Mouse (Mus musculus): ENCODE results near the gene Jade2. TPM values are rescaled to one million over a fixed set of nuclear protein-coding genes. Genes with fewer than 3 reads are reported as not detected.

The Jade2 gene
- polyA plus RNA-seq, 1 experiment from 2014 or later = 0.07 TPM

GRCm38 (mm10) chr11:51768296-51768695, 89.2 kb downstream of the Jade2 start:
- Histone ChIP-seq H3K9ac (ENCODE audit: low read length) (peak overlapping the region; percentile 22; the same call in 1 of the 2 replicates), H3K4me2 (ENCODE audit: low read depth) (no peak overlapping the region), H3K27ac (ENCODE audit: low read depth, low read length) (no peak overlapping the region), H3K4me1 (ENCODE audit: control insufficient read depth, insufficient read depth, low read length) (peaks cover 6% of the 10 kb centered on the region), H3K9me3 (ENCODE audit: control insufficient read depth, low read length) (no peaks in the 10 kb centered on the region), H3K4me3 (ENCODE audit: low read depth, low read length) (no peak overlapping the region), H3K36me3 (ENCODE audit: control insufficient read depth, insufficient read depth, low read length) (no peaks in the 10 kb centered on the region), H3K27me3 (ENCODE audit: control insufficient read depth, insufficient read depth, low read length) (no peaks in the 10 kb centered on the region)
- no peak for DNase-seq (ENCODE audit: low spot score)
- 84% methylated on average over 5 of the region's 5 CpGs for WGBS
- ATAC-seq (ENCODE audit: insufficient read depth, low FRiP score, low TSS enrichment) = no peak

- Histone ChIP-seq H3K4me1 (ENCODE audit: control insufficient read depth, insufficient read depth, low read length) (peaks cover 6% of the 10 kb centered on the region), H3K27me3 (ENCODE audit: control insufficient read depth, insufficient read depth, low read length) (no peaks in the 10 kb centered on the region), H3K9ac (ENCODE audit: low read length) (no peak overlapping the region), H3K4me3 (ENCODE audit: low read depth, low read length) (no peak overlapping the region), H3K4me2 (ENCODE audit: low read depth) (no peak overlapping the region), H3K9me3 (ENCODE audit: control insufficient read depth, low read length) (no peaks in the 10 kb centered on the region), H3K27ac (ENCODE audit: low read depth, low read length) (no peak overlapping the region), H3K36me3 (ENCODE audit: control insufficient read depth, insufficient read depth, low read length) (no peaks in the 10 kb centered on the region)
- DNase-seq (ENCODE audit: low spot score) = no peak
- ATAC-seq (ENCODE audit: insufficient read depth, low FRiP score, low TSS enrichment) = no peak
- 84% methylated on average over 8 of the region's 8 CpGs for WGBS
Measured at GRCm38 (mm10) chr11:51767579-51768220, 89.8 kb downstream of the Jade2 start.

GRCm38 (mm10) chr11:51764816-51765215, 92.6 kb downstream of the Jade2 start:
- H3K36me3 ChIP-seq (ENCODE audit: control insufficient read depth, insufficient read depth, low read length) = no peaks in the 10 kb centered on the region
- no peaks in the 10 kb centered on the region for H3K27me3 ChIP-seq (ENCODE audit: control insufficient read depth, insufficient read depth, low read length)
- peaks cover 6% of the 10 kb centered on the region for H3K4me1 ChIP-seq (ENCODE audit: control insufficient read depth, insufficient read depth, low read length)
- DNase-seq (ENCODE audit: low spot score) (no peak), ATAC-seq (ENCODE audit: insufficient read depth, low FRiP score, low TSS enrichment) (no peak)
- H3K9me3 ChIP-seq (ENCODE audit: control insufficient read depth, low read length) = no peaks in the 10 kb centered on the region
- H3K27ac ChIP-seq (ENCODE audit: low read depth, low read length) = no peak overlapping the region
- no peak overlapping the region for H3K4me3 ChIP-seq (ENCODE audit: low read depth, low read length)
- WGBS = 92% methylated on average over 4 of the region's 4 CpGs
- H3K4me2 ChIP-seq (ENCODE audit: low read depth) = peak overlapping the region; percentile 92; the same call in 1 of the 2 replicates
- H3K9ac ChIP-seq (ENCODE audit: low read length) = no peak overlapping the region

- ATAC-seq (ENCODE audit: insufficient read depth, low FRiP score, low TSS enrichment) (no peak), DNase-seq (ENCODE audit: low spot score) (no peak)
- H3K36me3 ChIP-seq (ENCODE audit: control insufficient read depth, insufficient read depth, low read length) = no peaks in the 10 kb centered on the region
- no peak overlapping the region for H3K27ac ChIP-seq (ENCODE audit: low read depth, low read length)
- H3K9ac ChIP-seq (ENCODE audit: low read length) = peak overlapping the region; percentile 91
- H3K4me3 ChIP-seq (ENCODE audit: low read depth, low read length) = peak overlapping the region; percentile 91
- peak overlapping the region; percentile 92 for H3K4me2 ChIP-seq (ENCODE audit: low read depth)
- 10% methylated on average over 13 of the region's 13 CpGs for WGBS
- peaks cover 6% of the 10 kb centered on the region for H3K4me1 ChIP-seq (ENCODE audit: control insufficient read depth, insufficient read depth, low read length)
- no peaks in the 10 kb centered on the region for H3K27me3 ChIP-seq (ENCODE audit: control insufficient read depth, insufficient read depth, low read length)
- H3K9me3 ChIP-seq (ENCODE audit: control insufficient read depth, low read length) = no peaks in the 10 kb centered on the region
Measured at GRCm38 (mm10) chr11:51763955-51764354, 93.5 kb downstream of the Jade2 start.

Other genes starting within 250 kb of the Jade2 start
- 155 and 168 TPM in 2 replicates for gene Nhp2, start 237.9 kb downstream of the Jade2 start, polyA plus RNA-seq (2014; fragmentation: Nextera tagmentation; extraction: Ambion mirVana)
- gene Rmnd5b, start 221.8 kb downstream of the Jade2 start, polyA plus RNA-seq (2014; fragmentation: Nextera tagmentation; extraction: Ambion mirVana) = 51.2 and 52.6 TPM in 2 replicates
- 12.2 and 13.5 TPM in 2 replicates for gene N4bp3, start 206.8 kb downstream of the Jade2 start, polyA plus RNA-seq (2014; fragmentation: Nextera tagmentation; extraction: Ambion mirVana)
- gene D930048N14Rik, start 206.7 kb downstream of the Jade2 start, polyA plus RNA-seq (2014; fragmentation: Nextera tagmentation; extraction: Ambion mirVana) = 0.74 and 1.4 TPM in 2 replicates
- gene 0610009B22Rik, start 168.8 kb downstream of the Jade2 start, polyA plus RNA-seq (2014; fragmentation: Nextera tagmentation; extraction: Ambion mirVana) = 88.7 and 99.1 TPM in 2 replicates
- gene Sec24a, start 94.0 kb downstream of the Jade2 start, polyA plus RNA-seq (2014; fragmentation: Nextera tagmentation; extraction: Ambion mirVana) = 14.1 and 14.9 TPM in 2 replicates
- 124 and 126 TPM in 2 replicates for gene Sar1b, start 94.0 kb downstream of the Jade2 start, polyA plus RNA-seq (2014; fragmentation: Nextera tagmentation; extraction: Ambion mirVana)
- 127 and 139 TPM in 2 replicates for gene Cdkn2aipnl, start 110.0 kb upstream of the Jade2 start, polyA plus RNA-seq (2014; fragmentation: Nextera tagmentation; extraction: Ambion mirVana)
- 178 and 187 TPM in 2 replicates for gene Ube2b, start 143.1 kb upstream of the Jade2 start, polyA plus RNA-seq (2014; fragmentation: Nextera tagmentation; extraction: Ambion mirVana)
- 12.3 and 14.2 TPM in 2 replicates for gene Cdkl3, start 146.6 kb upstream of the Jade2 start, polyA plus RNA-seq (2014; fragmentation: Nextera tagmentation; extraction: Ambion mirVana)
- gene Ppp2ca, start 241.0 kb upstream of the Jade2 start, polyA plus RNA-seq (2014; fragmentation: Nextera tagmentation; extraction: Ambion mirVana) = 132 TPM in 2 replicates

Data from neural tube, embryonic 11.5 days (tissue).